Mouse (Mus musculus) thymus, postnatal 0 days (tissue): ENCODE data around the gene Caps2. TPM values are rescaled to one million over a fixed set of nuclear protein-coding genes. Genes with fewer than 3 reads are reported as not detected.

Source experiments
- polyA plus RNA-seq: library from polyadenylated mRNA; unstranded; fragments of >200 nt; fragmentation: Nextera tagmentation; extraction: Ambion mirVana; gene quantifications from 2 replicates; pipeline ENCODE4 v1.2.1, GENCODE M21; 2015

Gene Caps2
- polyA plus RNA-seq, 1 experiment from 2014 or later: not detected

Other genes with a start within 250 kb of the Caps2 start
- 41.4 and 45.0 TPM in 2 replicates for gene Krr1, start 191.0 kb upstream of the Caps2 start, polyA plus RNA-seq
- gene Glipr1, start 161.0 kb upstream of the Caps2 start, polyA plus RNA-seq: 28.3 and 30.4 TPM in 2 replicates
- not detected in 2 replicates for gene Glipr1l1, start 103.4 kb upstream of the Caps2 start, polyA plus RNA-seq
- not detected in 2 replicates for gene Glipr1l2, start 80.3 kb upstream of the Caps2 start, polyA plus RNA-seq
- not detected in 2 replicates for gene Glipr1l3, start 3.3 kb upstream of the Caps2 start, polyA plus RNA-seq
- gene Kcnc2, start 107.5 kb downstream of the Caps2 start, polyA plus RNA-seq: 0.08 TPM in 2 replicates